Mouse (Mus musculus): ENCODE measurements around the gene Neurl4. TPM values are rescaled to one million over a fixed set of nuclear protein-coding genes. Genes with fewer than 3 reads are reported as not detected.
A peak's percentile ranks its signal among the peaks of the same experiment; 100 is the strongest.
"Not testable (repeated sequence)": the region's sequence is repeated elsewhere in the genome, so short reads cannot be mapped to it uniquely, and the experiment has no call there.

Neurl4 gene
- polyA plus RNA-seq, 1 experiment, result 42.2 TPM

- peak within 1 kb of the TSS; percentile 50 for H3K4me3 ChIP-seq
- TF ChIP-seq POLR2A (IDR thresholded peaks at IDR 0.05; ENCODE audit: insufficient read length, low read depth) (peak; percentile 57), E2F4 (IDR thresholded peaks at IDR 0.05; ENCODE audit: insufficient read depth) (peak; percentile 75), TCF12 (IDR thresholded peaks at IDR 0.05; ENCODE audit: insufficient read depth, poor library complexity, severe bottlenecking) (no peak), REST (IDR thresholded peaks at IDR 0.05; ENCODE audit: insufficient read depth, insufficient read length) (no peak), USF1 (IDR thresholded peaks at IDR 0.05; ENCODE audit: low read depth) (no peak), POLR2AphosphoS2 (IDR thresholded peaks at IDR 0.05; ENCODE audit: insufficient read length, low read depth) (peak; percentile 79), MYOG (IDR thresholded peaks at IDR 0.05; ENCODE audit: control insufficient read depth in 1 of 3, insufficient read depth in 1 of 3, insufficient read length in 2 of 3, low read depth in 2 of 3) (peak in 1 of 3 experiments; percentile 2)
- H3K27me3 ChIP-seq (ENCODE audit: control insufficient read depth, insufficient read depth, insufficient read length), result no peaks in the 10 kb centered on the region
Measured at GRCm38 (mm10) chr11:69913554-69914371, 12.9 kb downstream of the Neurl4 start, which contains the start of gene Gps2. TSS of gene Gps2 (plus strand) at chr11:69913888.

GRCm38 (mm10) chr11:69914372-69914764 lies 13.5 kb downstream of the Neurl4 start:
- no peaks in the 10 kb centered on the region for H3K27me3 ChIP-seq (ENCODE audit: control insufficient read depth, insufficient read depth, insufficient read length)
- H3ac ChIP-seq (ENCODE audit: control insufficient read depth, insufficient read length), result peak overlapping the region; percentile 69
- peak overlapping the region; percentile 79 for H3K4me2 ChIP-seq (ENCODE audit: low read depth)
- peaks cover 45% of the 10 kb centered on the region for H3K79me2 ChIP-seq (ENCODE audit: control insufficient read depth, insufficient read depth)
- H3K4me3 ChIP-seq, result peak overlapping the region; percentile 50
- peaks cover 61% of the 10 kb centered on the region for H3K36me3 ChIP-seq (ENCODE audit: control insufficient read depth, insufficient read depth)
- peak; percentile 19 for TF ChIP-seq REST (IDR thresholded peaks at IDR 0.05; ENCODE audit: insufficient read depth, insufficient read length)
- no peak for TF ChIP-seq CEBPB (IDR thresholded peaks at IDR 0.05; ENCODE audit: insufficient read depth, poor library complexity, severe bottlenecking)
- TF ChIP-seq MYOG (IDR thresholded peaks at IDR 0.05; ENCODE audit: control insufficient read depth in 1 of 3, insufficient read depth in 1 of 3, insufficient read length in 2 of 3, low read depth in 2 of 3), result no peak
- no peak for TF ChIP-seq MYOD1 (IDR thresholded peaks at IDR 0.05; ENCODE audit: control insufficient read depth in 1 of 3, insufficient read length in 2 of 3, low read depth in 2 of 3)
- no peak for TF ChIP-seq POLR2A (IDR thresholded peaks at IDR 0.05; ENCODE audit: insufficient read length, low read depth)
- no peak for TF ChIP-seq E2F4 (IDR thresholded peaks at IDR 0.05; ENCODE audit: insufficient read depth)
- no peak for TF ChIP-seq SRF (IDR thresholded peaks at IDR 0.05; ENCODE audit: control insufficient read depth, insufficient read length, low read depth)
- peak; percentile 80 for TF ChIP-seq POLR2AphosphoS2 (IDR thresholded peaks at IDR 0.05; ENCODE audit: insufficient read length, low read depth)

More at GRCm38 (mm10) chr11:69913554-69914371, 12.9 kb downstream of the Neurl4 start, which contains the start of gene Gps2:
- Histone ChIP-seq H3K4me2 (ENCODE audit: low read depth) (peak within 1 kb of the TSS; percentile 79), H3K79me2 (ENCODE audit: control insufficient read depth, insufficient read depth) (peaks cover 39% of the 10 kb centered on the region), H3ac (ENCODE audit: control insufficient read depth, insufficient read length) (peak within 1 kb of the TSS; percentile 69), H3K36me3 (ENCODE audit: control insufficient read depth, insufficient read depth) (peaks cover 58% of the 10 kb centered on the region)

- Histone ChIP-seq H3ac (ENCODE audit: control insufficient read depth, insufficient read length) (peak overlapping the region; percentile 69), H3K79me2 (ENCODE audit: control insufficient read depth, insufficient read depth) (peaks cover 51% of the 10 kb centered on the region), H3K4me3 (peak overlapping the region; percentile 50), H3K4me2 (ENCODE audit: low read depth) (peak overlapping the region; percentile 79), H3K27me3 (ENCODE audit: control insufficient read depth, insufficient read depth, insufficient read length) (no peaks in the 10 kb centered on the region), H3K36me3 (ENCODE audit: control insufficient read depth, insufficient read depth) (peaks cover 54% of the 10 kb centered on the region)
- TF ChIP-seq POLR2AphosphoS2 (IDR thresholded peaks at IDR 0.05; ENCODE audit: insufficient read length, low read depth), result peak; percentile 56
- TF ChIP-seq MYOG (IDR thresholded peaks at IDR 0.05; ENCODE audit: control insufficient read depth in 1 of 3, insufficient read depth in 1 of 3, insufficient read length in 2 of 3, low read depth in 2 of 3), result no peak
Measured at GRCm38 (mm10) chr11:69914917-69915430, 14.1 kb downstream of the Neurl4 start.

- H3K4me3 ChIP-seq, result no peak overlapping the region
- H3K36me3 ChIP-seq (ENCODE audit: control insufficient read depth, insufficient read depth), result peaks cover 45% of the 10 kb centered on the region
- peak overlapping the region; percentile 79 for H3K4me2 ChIP-seq (ENCODE audit: low read depth)
- H3K79me2 ChIP-seq (ENCODE audit: control insufficient read depth, insufficient read depth), result peaks cover 58% of the 10 kb centered on the region
- no peak for TF ChIP-seq TCF12 (IDR thresholded peaks at IDR 0.05; ENCODE audit: insufficient read depth, poor library complexity, severe bottlenecking)
- peak; percentile 25 for TF ChIP-seq POLR2A (IDR thresholded peaks at IDR 0.05; ENCODE audit: insufficient read length, low read depth)
- TF ChIP-seq POLR2AphosphoS2 (IDR thresholded peaks at IDR 0.05; ENCODE audit: insufficient read length, low read depth), result peak; percentile 73
- H3K27me3 ChIP-seq (ENCODE audit: control insufficient read depth, insufficient read depth, insufficient read length), result no peaks in the 10 kb centered on the region
- no peak overlapping the region for H3ac ChIP-seq (ENCODE audit: control insufficient read depth, insufficient read length)
Measured at GRCm38 (mm10) chr11:69915667-69916627, 15.1 kb downstream of the Neurl4 start.

- H3K79me2 ChIP-seq (ENCODE audit: control insufficient read depth, insufficient read depth), result peaks cover 58% of the 10 kb centered on the region
- H3K4me2 ChIP-seq (ENCODE audit: low read depth); H3ac ChIP-seq (ENCODE audit: control insufficient read depth, insufficient read length); H3K4me3 ChIP-seq; H3K27me3 ChIP-seq (ENCODE audit: control insufficient read depth, insufficient read depth, insufficient read length): not testable (repeated sequence)
- peaks cover 45% of the 10 kb centered on the region for H3K36me3 ChIP-seq (ENCODE audit: control insufficient read depth, insufficient read depth)
Measured at GRCm38 (mm10) chr11:69916652-69917378, 15.9 kb downstream of the Neurl4 start.

All from myocyte (in vitro differentiated cells).